Mouse (Mus musculus) brain, embryonic 14.5 days (tissue): ENCODE data around the gene Olfr550. TPM values are rescaled to one million over a fixed set of nuclear protein-coding genes. Genes with fewer than 3 reads are reported as not detected.
"Not testable (repeated sequence)": the region's sequence is repeated elsewhere in the genome, so short reads cannot be mapped to it uniquely, and the experiment has no call there.

Experiments used
- DNase-seq: peaks from one replicate; pipeline ENCODE4 v3.0.0-alpha.2; 2011; ENCODE audit warnings: low read depth
- CTCF ChIP-seq: fragments of 200-500 bp; IDR thresholded peaks from 2 replicates; pipeline ENCODE4 v1.5.1; 2012; ENCODE audit warnings: inconsistent platforms, mild to moderate bottlenecking, moderate library complexity, borderline replicate concordance; ENCODE audit not compliant: insufficient read depth, insufficient read length; ENCODE audit errors: extremely low read depth
- POLR2A ChIP-seq: fragments of 200-500 bp; IDR thresholded peaks from 2 replicates; pipeline ENCODE4 v1.6.1; 2012; ENCODE audit warnings: mild to moderate bottlenecking, inconsistent platforms, borderline replicate concordance; ENCODE audit not compliant: poor library complexity, insufficient read depth, insufficient read length, severe bottlenecking; ENCODE audit errors: extremely low read depth
- polyA plus RNA-seq: library from polyadenylated mRNA; depleted of rRNA; stranded (reverse); fragments of >200 nt; gene quantifications from 2 replicates; pipeline ENCODE4 v1.2.3, GENCODE M21; 2012; rRNA removed

The Olfr550 gene
- polyA plus RNA-seq, 1 experiment = not detected

- no peak for DNase-seq
- TF ChIP-seq POLR2A = no peak
- no peak for TF ChIP-seq CTCF
These were observed 20.5 kb downstream of the Olfr550 start, which contains the start of gene Olfr551 for GRCm38 (mm10) chr7:102591786-102592185. TSS of gene Olfr551 (minus strand) at chr7:102591886.

GRCm38 (mm10) chr7:102597378-102598031 lies 26.3 kb downstream of the Olfr550 start, which contains the start of gene Olfr552:
TSS of gene Olfr552 (plus strand) at chr7:102597770.
- no peak for DNase-seq
- TF ChIP-seq POLR2A = no peak

DNA sequence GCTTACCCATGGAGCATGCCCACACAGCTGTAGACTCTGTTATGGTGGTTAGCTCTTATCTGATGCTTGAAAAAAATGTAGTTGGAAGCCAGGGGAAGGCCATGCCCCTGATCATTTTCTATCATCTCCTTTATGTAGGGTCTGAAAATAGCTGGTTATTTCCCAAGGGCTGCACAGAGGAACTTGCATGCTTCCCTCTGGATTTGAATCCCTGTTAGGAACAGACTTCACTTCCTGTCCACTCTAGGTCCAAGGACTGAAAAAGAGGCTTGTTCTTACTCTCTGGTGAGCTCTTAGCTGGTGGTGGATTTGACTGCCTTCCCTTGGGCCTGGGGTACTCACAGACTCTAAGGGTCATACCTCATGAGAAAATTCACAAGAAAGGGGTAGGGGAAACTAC lies 46.9 kb downstream of the Olfr550 start, which contains the start of gene Olfr553:
Gene Olfr553, minus strand, starts transcription at position 101 of the 400 bp plus-strand sequence.
- TF ChIP-seq CTCF (no peak), POLR2A (no peak)
- no peak for DNase-seq

GRCm38 (mm10) chr7:102619608-102620007 lies 48.4 kb downstream of the Olfr550 start:
- no peak for TF ChIP-seq POLR2A
- no peak for TF ChIP-seq CTCF
- DNase-seq = peak; percentile 25

- not testable (repeated sequence) for DNase-seq
These were observed 49.1 kb downstream of the Olfr550 start for GRCm38 (mm10) chr7:102620368-102620767.

Other genes starting within 250 kb of the Olfr550 start
- gene Rrm1, start 129.7 kb upstream of the Olfr550 start, polyA plus RNA-seq = 46.1 and 54.4 TPM in 2 replicates
- gene Olfr543, start 89.8 kb upstream of the Olfr550 start, polyA plus RNA-seq = not detected in 2 replicates
- not detected in 2 replicates for gene Olfr544, start 83.1 kb upstream of the Olfr550 start, polyA plus RNA-seq
- not detected in 2 replicates for gene Olfr545, start 71.9 kb upstream of the Olfr550 start, polyA plus RNA-seq
- gene Olfr547, start 36.7 kb upstream of the Olfr550 start, polyA plus RNA-seq = not detected in 2 replicates
- gene Olfr548-ps1, start 30.5 kb upstream of the Olfr550 start, polyA plus RNA-seq = not detected in 2 replicates
- not detected in 2 replicates for gene Olfr549, start 21.6 kb upstream of the Olfr550 start, polyA plus RNA-seq
- gene Trim21, start 6.0 kb upstream of the Olfr550 start, polyA plus RNA-seq = 1.3 and 1.5 TPM in 2 replicates
- gene Olfr551, start 20.4 kb downstream of the Olfr550 start, polyA plus RNA-seq = not detected in 2 replicates
- not detected in 2 replicates for gene Olfr552, start 26.3 kb downstream of the Olfr550 start, polyA plus RNA-seq
- not detected in 2 replicates for gene Olfr553, start 46.8 kb downstream of the Olfr550 start, polyA plus RNA-seq
- gene Olfr554, start 67.0 kb downstream of the Olfr550 start, polyA plus RNA-seq = not detected in 2 replicates
- not detected in 2 replicates for gene Olfr555, start 87.4 kb downstream of the Olfr550 start, polyA plus RNA-seq
- gene Olfr556, start 93.5 kb downstream of the Olfr550 start, polyA plus RNA-seq = not detected in 2 replicates
- 11.1 and 14.2 TPM in 2 replicates for gene Trim68, start 115.9 kb downstream of the Olfr550 start, polyA plus RNA-seq
- not detected in 2 replicates for gene Olfr557, start 124.5 kb downstream of the Olfr550 start, polyA plus RNA-seq
- gene Olfr558, start 130.8 kb downstream of the Olfr550 start, polyA plus RNA-seq = 0.08 and 0.19 TPM in 2 replicates
- gene Olfr33, start 147.6 kb downstream of the Olfr550 start, polyA plus RNA-seq = not detected in 2 replicates
- gene Olfr559, start 156.0 kb downstream of the Olfr550 start, polyA plus RNA-seq = not detected in 2 replicates
- not detected in 2 replicates for gene Olfr560, start 187.9 kb downstream of the Olfr550 start, polyA plus RNA-seq
- gene Olfr78, start 188.0 kb downstream of the Olfr550 start, polyA plus RNA-seq = 0.15 and 0.18 TPM in 2 replicates
- gene Olfr561, start 199.8 kb downstream of the Olfr550 start, polyA plus RNA-seq = not detected in 2 replicates
- gene Olfr564, start 232.0 kb downstream of the Olfr550 start, polyA plus RNA-seq = not detected in 2 replicates